Mouse (Mus musculus): Measurements from ENCODE around the gene Stap2. TPM values are rescaled to one million over a fixed set of nuclear protein-coding genes. Genes with fewer than 3 reads are reported as not detected.

Gene Stap2
- polyA plus RNA-seq, 1 experiment, result not detected

GRCm38 (mm10) chr17:55958584-55958886 is 46.8 kb downstream of the Stap2 start:
- Histone ChIP-seq H3K4me3 (replicated peaks) (peak overlapping the region; percentile 66), H3K27me3 (ENCODE audit: control insufficient read depth) (peaks cover 15% of the 10 kb centered on the region), H3K9me3 (ENCODE audit: control insufficient read depth, low read length) (no peaks in the 10 kb centered on the region), H3K36me3 (ENCODE audit: control insufficient read depth) (peaks cover 32% of the 10 kb centered on the region), H3K4me1 (ENCODE audit: control insufficient read depth) (peaks cover 46% of the 10 kb centered on the region)
- TF ChIP-seq TAL1 (IDR thresholded peaks at IDR 0.05; ENCODE audit: low read length) (no peak), GATA1 (IDR thresholded peaks at IDR 0.05; ENCODE audit: low read length) (no peak)

- Histone ChIP-seq H3K36me3 (ENCODE audit: control insufficient read depth) (peaks cover 27% of the 10 kb centered on the region), H3K4me3 (replicated peaks) (peak overlapping the region; percentile 66), H3K4me1 (ENCODE audit: control insufficient read depth) (peaks cover 46% of the 10 kb centered on the region), H3K9me3 (ENCODE audit: control insufficient read depth, low read length) (no peaks in the 10 kb centered on the region), H3K27me3 (ENCODE audit: control insufficient read depth) (peaks cover 15% of the 10 kb centered on the region)
- no peak for TF ChIP-seq TAL1 (IDR thresholded peaks at IDR 0.05; ENCODE audit: low read length)
- no peak for TF ChIP-seq GATA1 (IDR thresholded peaks at IDR 0.05; ENCODE audit: low read length)
Measured at GRCm38 (mm10) chr17:55957726-55958583, 47.4 kb downstream of the Stap2 start.

- no peak for TF ChIP-seq GATA1 (IDR thresholded peaks at IDR 0.05; ENCODE audit: low read length)
- Histone ChIP-seq H3K9me3 (ENCODE audit: control insufficient read depth, low read length) (no peaks in the 10 kb centered on the region), H3K4me1 (ENCODE audit: control insufficient read depth) (peaks cover 46% of the 10 kb centered on the region), H3K36me3 (ENCODE audit: control insufficient read depth) (peaks cover 22% of the 10 kb centered on the region), H3K4me3 (replicated peaks) (no peak overlapping the region), H3K27me3 (ENCODE audit: control insufficient read depth) (peaks cover 21% of the 10 kb centered on the region)
Measured at GRCm38 (mm10) chr17:55957168-55957567, 48.2 kb downstream of the Stap2 start.

- TF ChIP-seq GATA1 (IDR thresholded peaks at IDR 0.05; ENCODE audit: low read length) (no peak), TAL1 (IDR thresholded peaks at IDR 0.05; ENCODE audit: low read length) (no peak)
- Histone ChIP-seq H3K4me1 (ENCODE audit: control insufficient read depth) (peaks cover 46% of the 10 kb centered on the region), H3K9me3 (ENCODE audit: control insufficient read depth, low read length) (no peaks in the 10 kb centered on the region), H3K27me3 (ENCODE audit: control insufficient read depth) (peaks cover 21% of the 10 kb centered on the region), H3K36me3 (ENCODE audit: control insufficient read depth) (peaks cover 16% of the 10 kb centered on the region), H3K4me3 (replicated peaks) (peak overlapping the region; percentile 68)
Measured at GRCm38 (mm10) chr17:55956591-55956990, 48.8 kb downstream of the Stap2 start.

GRCm38 (mm10) chr17:55956129-55956528 is 49.3 kb downstream of the Stap2 start:
- no peaks in the 10 kb centered on the region for H3K9me3 ChIP-seq (ENCODE audit: control insufficient read depth, low read length)
- H3K4me3 ChIP-seq (replicated peaks), result peak overlapping the region; percentile 68
- H3K4me1 ChIP-seq (ENCODE audit: control insufficient read depth), result peaks cover 46% of the 10 kb centered on the region
- H3K36me3 ChIP-seq (ENCODE audit: control insufficient read depth), result peaks cover 12% of the 10 kb centered on the region
- peaks cover 21% of the 10 kb centered on the region for H3K27me3 ChIP-seq (ENCODE audit: control insufficient read depth)
- TF ChIP-seq GATA1 (IDR thresholded peaks at IDR 0.05; ENCODE audit: low read length) (no peak), TAL1 (IDR thresholded peaks at IDR 0.05; ENCODE audit: low read length) (no peak)

- Histone ChIP-seq H3K4me1 (ENCODE audit: control insufficient read depth) (peaks cover 30% of the 10 kb centered on the region), H3K4me3 (replicated peaks) (no peak overlapping the region)
- TF ChIP-seq GATA1 (IDR thresholded peaks at IDR 0.05; ENCODE audit: low read length), result no peak
- TF ChIP-seq TAL1 (IDR thresholded peaks at IDR 0.05; ENCODE audit: low read length), result no peak
Measured at GRCm38 (mm10) chr17:55954229-55954628, 51.2 kb downstream of the Stap2 start.

GRCm38 (mm10) chr17:55953751-55954150 is 51.6 kb downstream of the Stap2 start:
- Histone ChIP-seq H3K27me3 (ENCODE audit: control insufficient read depth) (peaks cover 26% of the 10 kb centered on the region), H3K4me1 (ENCODE audit: control insufficient read depth) (peaks cover 27% of the 10 kb centered on the region), H3K36me3 (ENCODE audit: control insufficient read depth) (no peaks in the 10 kb centered on the region), H3K9me3 (ENCODE audit: control insufficient read depth, low read length) (no peaks in the 10 kb centered on the region), H3K4me3 (replicated peaks) (no peak overlapping the region)
- TF ChIP-seq TAL1 (IDR thresholded peaks at IDR 0.05; ENCODE audit: low read length), result no peak
- TF ChIP-seq GATA1 (IDR thresholded peaks at IDR 0.05; ENCODE audit: low read length), result no peak

More at GRCm38 (mm10) chr17:55954229-55954628, 51.2 kb downstream of the Stap2 start:
- Histone ChIP-seq H3K27me3 (ENCODE audit: control insufficient read depth) (peaks cover 26% of the 10 kb centered on the region), H3K9me3 (ENCODE audit: control insufficient read depth, low read length) (no peaks in the 10 kb centered on the region), H3K36me3 (ENCODE audit: control insufficient read depth) (no peaks in the 10 kb centered on the region)

- Histone ChIP-seq H3K36me3 (ENCODE audit: control insufficient read depth) (no peaks in the 10 kb centered on the region), H3K4me1 (ENCODE audit: control insufficient read depth) (peaks cover 18% of the 10 kb centered on the region), H3K9me3 (ENCODE audit: control insufficient read depth, low read length) (no peaks in the 10 kb centered on the region), H3K27me3 (ENCODE audit: control insufficient read depth) (peaks cover 29% of the 10 kb centered on the region), H3K4me3 (replicated peaks) (no peak within 1 kb of the TSS)
- TF ChIP-seq GATA1 (IDR thresholded peaks at IDR 0.05; ENCODE audit: low read length) (no peak), TAL1 (IDR thresholded peaks at IDR 0.05; ENCODE audit: low read length) (no peak)
Measured at GRCm38 (mm10) chr17:55952447-55953027, 52.8 kb downstream of the Stap2 start, which contains the start of gene Ebi3. TSS of gene Ebi3 (plus strand) at chr17:55952640.

GRCm38 (mm10) chr17:55952041-55952440 is 53.3 kb downstream of the Stap2 start:
- H3K4me1 ChIP-seq (ENCODE audit: control insufficient read depth), result peaks cover 13% of the 10 kb centered on the region
- no peak overlapping the region for H3K4me3 ChIP-seq (replicated peaks)
- H3K27me3 ChIP-seq (ENCODE audit: control insufficient read depth), result peaks cover 29% of the 10 kb centered on the region
- H3K9me3 ChIP-seq (ENCODE audit: control insufficient read depth, low read length), result no peaks in the 10 kb centered on the region
- TF ChIP-seq GATA1 (IDR thresholded peaks at IDR 0.05; ENCODE audit: low read length), result no peak
- TF ChIP-seq TAL1 (IDR thresholded peaks at IDR 0.05; ENCODE audit: low read length), result no peak
- H3K36me3 ChIP-seq (ENCODE audit: control insufficient read depth), result no peaks in the 10 kb centered on the region
